Mouse (Mus musculus) thymus, postnatal 10 days (tissue): ENCODE results near the gene Ndufaf8.

ENCODE experiments used
- DNase-seq, 2 experiments: peaks; one replicate each; pipeline ENCODE4 v3.0.0; 2021; ENCODE audit warnings: low spot score in 2 of 2

Ndufaf8 gene

DNA sequence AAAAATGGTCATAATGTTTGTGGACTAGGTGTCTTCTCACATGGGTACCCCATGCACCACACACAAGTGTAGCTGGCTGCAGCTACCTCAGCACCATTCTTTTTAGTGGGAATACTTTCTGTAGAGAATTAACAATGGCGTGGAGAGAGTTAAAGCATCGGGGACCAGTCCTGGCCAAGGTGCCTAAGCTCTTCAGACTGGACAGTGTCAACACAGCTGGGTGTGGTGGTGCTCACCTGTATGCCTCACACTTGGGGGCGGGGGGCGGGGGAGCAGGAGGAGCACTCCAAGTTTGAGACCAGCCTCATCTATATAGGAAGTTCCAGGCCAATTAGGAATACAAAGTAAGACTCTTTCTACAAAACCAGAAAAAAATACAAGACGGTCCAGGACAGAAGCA is 35.4 kb downstream of the Ndufaf8 start:
- DNase-seq, result no peak

DNA sequence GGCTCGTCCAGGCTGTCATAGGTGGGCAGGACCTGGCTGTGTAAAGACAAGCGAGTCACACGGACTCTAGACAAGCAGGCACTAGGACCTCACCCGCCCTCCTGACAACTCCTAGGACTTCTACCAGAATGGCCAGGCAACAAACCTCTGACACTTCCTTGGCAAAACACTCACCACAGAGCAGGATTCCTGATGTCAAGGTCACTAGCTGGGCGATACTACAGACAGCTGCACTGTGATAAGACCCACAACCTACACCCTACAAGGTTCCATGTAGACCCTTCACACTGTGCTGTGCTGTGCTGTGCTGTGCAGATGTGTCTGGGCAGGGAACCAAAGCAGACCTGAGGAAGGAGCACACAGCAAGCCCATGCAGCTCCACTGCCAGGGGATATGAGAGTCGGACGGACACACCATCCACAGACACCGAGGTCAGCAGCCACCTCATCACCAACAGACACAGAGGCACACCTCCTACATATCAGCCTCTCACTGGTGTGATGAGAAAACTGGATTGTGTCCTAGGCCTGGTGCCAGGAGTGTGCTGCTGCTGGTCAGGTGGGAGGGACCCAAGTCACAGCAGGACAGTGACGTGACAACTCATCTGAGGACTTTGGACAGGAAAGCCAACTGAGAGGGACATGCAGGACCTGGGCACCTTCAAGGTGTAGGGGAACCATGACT is 36.3 kb downstream of the Ndufaf8 start:
- DNase-seq, result no peak

DNA sequence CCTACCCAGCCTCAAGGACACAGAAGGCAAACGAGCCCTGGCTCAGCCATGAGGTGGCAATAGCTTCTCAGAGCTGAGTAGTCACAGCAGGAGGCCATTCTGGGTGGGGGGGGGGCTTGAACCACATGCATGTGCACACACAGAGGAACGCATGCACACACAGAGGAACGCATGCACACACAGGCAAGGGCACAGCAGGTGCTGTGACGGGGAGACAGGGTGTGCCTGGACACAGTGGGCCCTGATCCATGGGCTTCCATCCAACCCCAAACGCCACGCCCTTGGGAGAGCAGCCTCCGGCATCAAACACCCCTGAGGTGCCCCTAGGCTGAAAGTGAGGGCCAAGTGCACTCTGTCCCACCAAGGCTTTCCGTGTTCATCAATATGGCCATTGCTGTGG is 37.5 kb downstream of the Ndufaf8 start:
- DNase-seq, result no peak

DNA sequence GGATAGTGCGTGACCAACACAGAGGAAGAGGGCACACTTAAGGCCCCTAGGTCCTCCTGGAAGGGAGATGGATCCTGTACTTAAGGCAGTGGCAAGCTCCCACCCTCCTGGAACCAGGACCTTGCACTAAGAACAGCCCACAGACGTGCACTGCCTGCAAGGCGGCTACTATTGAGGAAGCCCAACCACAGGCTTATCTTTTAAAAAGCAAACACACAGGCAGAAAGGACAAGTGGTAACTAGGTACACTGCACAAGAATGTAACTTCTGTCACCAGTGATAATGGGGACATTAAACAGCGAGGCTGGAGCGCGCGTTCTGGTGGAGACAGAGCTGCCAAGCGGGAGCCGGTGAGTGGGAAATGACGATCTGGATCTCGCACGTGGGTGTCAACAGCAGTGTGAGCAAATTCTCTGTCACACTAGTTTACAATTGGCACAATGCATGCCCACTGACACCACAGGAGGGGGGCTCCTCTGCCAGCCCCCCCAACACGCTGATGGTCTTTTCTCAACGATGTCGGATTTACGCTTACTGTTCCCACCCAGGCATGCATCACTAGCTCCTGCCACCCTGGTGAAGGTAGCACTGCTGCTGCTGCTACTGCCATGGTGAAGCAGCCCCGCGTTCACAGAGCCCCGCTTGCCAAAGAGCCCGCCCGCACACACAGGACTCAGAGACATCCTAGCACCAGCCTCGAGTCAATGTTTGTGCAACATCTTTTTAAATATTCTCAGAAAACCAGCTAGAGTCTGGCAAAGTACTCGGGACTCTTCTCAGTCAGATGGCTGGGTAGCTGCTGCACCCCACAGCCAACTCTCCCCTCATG is 38.3 kb downstream of the Ndufaf8 start:
- DNase-seq, result no peak

DNA sequence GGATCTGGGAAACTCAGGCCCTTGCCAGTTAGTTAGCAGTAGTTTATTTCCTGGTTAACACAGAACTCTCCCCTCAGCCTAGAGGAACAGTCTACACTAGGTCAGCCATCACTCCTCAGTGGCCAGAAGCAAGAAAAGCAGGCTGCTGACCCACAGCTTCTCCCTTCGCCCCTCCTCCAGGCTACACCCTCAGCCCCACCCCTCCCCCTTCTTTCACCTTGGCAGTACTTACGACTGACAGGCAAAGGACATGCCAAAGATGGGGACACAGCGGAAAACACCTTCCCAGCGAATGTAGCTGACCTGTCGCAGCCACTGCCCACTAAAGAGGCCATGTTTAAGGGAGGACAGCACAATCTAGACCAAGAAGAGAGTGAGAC is 38.9 kb downstream of the Ndufaf8 start:
- no peak for DNase-seq

DNA sequence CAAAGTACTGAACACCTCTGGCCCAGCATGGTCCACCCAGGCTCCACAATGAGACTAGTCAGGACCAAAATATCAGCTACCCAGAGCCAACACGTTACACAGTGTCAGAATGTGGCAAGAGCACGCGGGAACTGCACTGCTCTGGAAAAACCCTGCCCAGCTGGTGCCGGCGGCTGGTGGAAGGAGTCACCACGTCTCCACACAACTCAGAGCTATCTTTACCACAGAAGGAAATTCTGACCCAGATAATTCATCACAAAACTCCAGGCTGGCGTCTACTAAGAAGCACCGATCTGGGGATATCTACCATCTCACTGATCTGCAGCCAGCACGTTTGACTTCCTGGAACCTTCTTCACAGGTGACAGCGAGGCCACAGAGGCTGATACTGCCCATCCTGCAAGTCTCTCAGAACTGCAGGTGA is 40.6 kb downstream of the Ndufaf8 start:
- no peak for DNase-seq

DNA sequence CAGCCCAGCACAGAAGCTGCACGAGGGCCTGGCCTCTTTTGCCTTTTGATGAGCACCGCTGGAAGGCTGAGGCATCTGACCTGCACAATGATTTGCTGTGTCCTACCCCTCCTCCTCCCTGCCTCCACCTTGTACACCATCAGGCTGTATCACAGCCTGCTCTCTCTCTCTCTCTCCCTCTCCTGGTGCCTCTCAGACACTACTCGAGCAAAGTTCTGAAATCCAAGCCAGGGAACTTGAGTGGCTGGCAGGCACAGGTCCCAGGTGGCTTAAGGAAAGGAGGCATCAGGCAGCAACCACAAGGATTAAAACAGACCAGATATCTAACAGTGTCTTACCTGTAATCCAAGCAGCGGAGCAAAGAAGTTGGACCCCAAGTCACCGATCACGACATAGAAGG is 41.5 kb downstream of the Ndufaf8 start:
- no peak for DNase-seq

DNA sequence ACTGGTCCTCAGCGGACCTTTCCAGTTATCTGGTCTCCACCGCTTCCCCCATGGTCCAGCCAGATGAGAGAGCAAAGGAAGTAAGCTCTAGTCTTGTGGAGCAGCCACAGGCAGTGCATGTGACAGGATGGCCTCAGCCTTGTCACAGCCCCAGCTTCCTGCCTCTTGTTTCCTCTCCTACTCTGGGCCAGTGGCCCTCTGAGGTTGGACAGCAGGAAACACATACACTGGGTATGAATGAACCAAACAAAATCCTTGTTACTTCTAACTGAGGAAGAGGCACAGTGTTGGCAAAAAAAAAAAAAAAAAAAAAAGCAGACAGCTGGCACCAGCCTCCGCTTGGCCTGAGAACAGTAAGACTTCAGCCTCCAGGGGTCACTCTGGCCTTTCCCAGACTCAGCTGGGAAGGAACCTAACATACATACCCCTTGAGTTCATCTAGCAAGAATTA is 43.9 kb downstream of the Ndufaf8 start:
- peak; percentile 22 to 26 for DNase-seq

DNA sequence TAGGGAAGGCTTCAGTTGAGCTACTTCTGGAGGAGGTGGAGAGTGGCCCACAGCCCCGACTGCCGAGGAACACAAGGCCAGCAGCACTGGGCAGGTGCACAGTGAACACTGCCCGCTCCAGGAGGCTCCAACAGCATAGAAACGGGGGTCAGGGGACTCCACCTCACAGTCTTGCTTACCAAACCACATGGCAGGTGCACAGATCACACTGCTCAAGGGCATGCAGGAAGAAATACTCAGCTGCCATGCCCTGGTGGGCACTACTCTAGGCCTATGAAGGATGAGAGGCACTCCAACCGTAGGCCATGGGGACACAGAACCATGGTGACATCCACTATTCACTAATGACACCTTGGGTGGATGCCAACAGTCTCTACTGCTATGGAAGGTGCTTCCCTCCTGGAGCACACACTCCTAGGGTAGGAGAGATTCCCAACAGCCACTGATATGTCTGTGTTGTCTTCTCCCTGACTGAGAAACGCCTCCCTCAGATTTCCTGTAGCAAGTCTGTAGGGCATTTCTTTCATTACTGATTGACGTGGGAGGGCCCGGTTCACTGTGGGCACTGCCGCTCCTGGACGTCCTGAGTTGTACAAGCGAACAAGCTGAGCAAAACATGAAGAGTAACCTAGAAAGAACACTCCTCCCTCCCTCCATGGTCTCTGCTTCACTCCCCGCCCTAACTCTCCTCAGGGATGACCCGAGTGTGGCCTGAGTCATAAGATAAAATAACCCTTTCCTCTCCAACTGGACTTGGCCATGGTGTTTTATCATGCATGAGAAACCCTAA is 45.2 kb downstream of the Ndufaf8 start:
- no peak for DNase-seq

DNA sequence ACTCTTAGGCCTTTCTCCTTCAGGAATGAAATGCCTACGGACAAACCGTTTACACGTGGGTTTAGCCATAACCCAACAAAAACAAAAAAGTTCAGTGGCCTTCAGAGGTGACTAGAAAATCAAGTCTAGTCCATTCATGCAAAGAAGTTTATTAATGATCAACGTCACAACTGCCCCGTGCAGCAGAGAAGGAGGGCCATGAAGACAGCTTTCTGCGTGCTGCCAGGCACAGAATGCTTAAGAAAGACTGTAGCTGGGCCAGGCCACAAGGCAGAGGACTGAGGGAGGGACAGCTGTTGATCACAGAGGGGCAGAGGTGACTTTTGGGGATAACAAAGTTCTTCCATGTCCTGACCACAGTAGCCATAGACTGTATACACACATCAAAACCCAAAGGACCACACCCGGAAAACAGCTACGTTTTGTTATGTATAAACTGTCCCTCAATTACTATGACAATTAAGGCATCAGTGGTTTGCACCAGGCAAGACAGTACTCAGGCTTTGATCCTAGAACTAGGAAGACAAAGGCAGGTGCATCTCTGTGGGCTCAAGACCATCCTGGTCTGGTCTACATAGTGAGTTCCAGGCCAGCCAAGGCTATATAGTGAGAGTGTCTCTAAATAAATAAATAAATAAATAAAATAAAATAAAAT is 49.6 kb downstream of the Ndufaf8 start:
- DNase-seq, result no peak

DNA sequence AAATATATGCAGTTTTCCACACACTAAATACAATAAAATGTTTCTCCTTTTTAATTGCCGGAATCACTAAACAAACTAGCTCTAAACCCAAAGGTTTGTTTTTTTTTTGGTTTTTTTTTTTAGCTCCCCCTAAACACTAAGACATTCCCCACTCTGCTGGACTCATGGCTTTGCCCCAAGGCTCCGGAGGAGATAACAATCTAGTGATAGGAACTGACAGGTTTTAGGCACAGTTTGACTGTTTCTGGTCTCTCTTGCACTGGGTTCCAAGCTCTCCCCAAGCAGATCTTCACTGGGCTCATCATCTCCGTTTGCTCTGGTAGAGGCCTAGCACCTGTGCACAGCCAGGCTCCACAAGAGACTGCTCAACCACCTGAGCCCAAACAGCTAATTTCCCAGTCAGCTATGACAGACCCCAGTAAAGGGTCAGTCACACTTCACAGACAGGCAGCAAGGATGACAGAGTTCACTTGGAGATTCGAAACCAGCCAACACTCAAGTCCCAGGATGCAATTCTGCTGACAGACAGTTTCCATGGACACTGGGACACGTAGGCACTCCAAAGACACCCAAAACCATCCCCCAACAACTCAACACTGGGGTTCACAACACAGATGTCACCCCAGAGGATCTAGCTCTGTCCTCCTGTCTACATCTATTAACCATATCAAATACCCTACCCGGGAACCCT is 50.9 kb downstream of the Ndufaf8 start:
- no peak for DNase-seq
